ENCODE assay signal across 18 mouse cellular contexts in genomic region chr12:12505590-12505989, GRCm38 (mm10).
"Had no signal": no experiment of that assay in that cellular context is flagged by ENCODE, and none has a peak within 500 bp of the region (broad histone marks: within the 10 kb centered on the region; RNA-seq: fewer than 3 reads in every experiment).

No protein-coding gene starts in this region.

- H3K4me1 ChIP-seq: lung, embryonic 15.5 days had no signal

- H3K4me3 ChIP-seq: liver, embryonic 12.5 days; lung, embryonic 15.5 days; midbrain, embryonic 10.5 days; midbrain, embryonic 13.5 days; myocyte; neural tube, embryonic 13.5 days; neural tube, embryonic 15.5 days had no signal

- DNase-seq: lung, postnatal 36 days; retina, postnatal 1 day; right cerebral cortex, adult 18-20 months; right cerebral cortex, postnatal 25 days; right cerebral cortex, postnatal 4 days; spleen, adult 18-20 months; thymus, adult 18-20 months; thymus, postnatal 14 days; thymus, postnatal 36 days had no signal

- H3K27me3 ChIP-seq: liver, embryonic 12.5 days; lung, embryonic 15.5 days; midbrain, embryonic 13.5 days; neural tube, embryonic 13.5 days; neural tube, embryonic 15.5 days had no signal

- H3K9me3 ChIP-seq: liver, embryonic 12.5 days; lung, embryonic 15.5 days; midbrain, embryonic 10.5 days; midbrain, embryonic 13.5 days; neural tube, embryonic 13.5 days; neural tube, embryonic 15.5 days had no signal

- ATAC-seq: liver, embryonic 12.5 days; midbrain, embryonic 13.5 days; midbrain, embryonic 16.5 days had no signal

- H3K4me2 ChIP-seq: liver, embryonic 12.5 days; lung, embryonic 15.5 days; midbrain, embryonic 13.5 days; neural tube, embryonic 13.5 days; neural tube, embryonic 15.5 days had no signal

- H3K36me3 ChIP-seq: liver, embryonic 12.5 days; lung, embryonic 15.5 days; midbrain, embryonic 10.5 days; midbrain, embryonic 13.5 days; neural tube, embryonic 13.5 days; neural tube, embryonic 15.5 days had no signal

- H3K9ac ChIP-seq: liver, embryonic 12.5 days; liver, embryonic 14.5 days; lung, embryonic 15.5 days; midbrain, embryonic 13.5 days; neural tube, embryonic 13.5 days; neural tube, embryonic 15.5 days had no signal

- H3K27ac ChIP-seq: liver, embryonic 12.5 days; liver, embryonic 14.5 days; midbrain, embryonic 10.5 days; midbrain, embryonic 13.5 days; neural tube, embryonic 13.5 days; neural tube, embryonic 15.5 days had no signal
